Mouse (Mus musculus): ENCODE results near the gene Folr2. TPM values are rescaled to one million over a fixed set of nuclear protein-coding genes. Genes with fewer than 3 reads are reported as not detected.

Gene Folr2
- total RNA-seq, 1 experiment, result 4.3 TPM

GRCm38 (mm10) chr7:101895695-101896094 is 38.7 kb upstream of the Folr2 start:
- H3K36me3 ChIP-seq (ENCODE audit: control insufficient read depth, insufficient read depth, low read length, poor library complexity, severe bottlenecking), result peaks cover 7% of the 10 kb centered on the region
- no peak overlapping the region; the same call in 1 of the 2 replicates for H3K27ac ChIP-seq (ENCODE audit: insufficient read depth, low read depth, low read length, poor library complexity, severe bottlenecking)
- TF ChIP-seq CHD2 (IDR thresholded peaks at IDR 0.05; ENCODE audit: low read depth, low read length), result no peak
- no peak for TF ChIP-seq HCFC1 (IDR thresholded peaks at IDR 0.05; ENCODE audit: borderline replicate concordance, insufficient read depth, low read length)
- TF ChIP-seq ZC3H11A (IDR thresholded peaks at IDR 0.05; ENCODE audit: borderline replicate concordance, low read depth, low read length), result no peak
- TF ChIP-seq MAFK (IDR thresholded peaks at IDR 0.05; ENCODE audit: insufficient read depth, low read depth, low read length), result no peak
- no peak for TF ChIP-seq ZNF384 (IDR thresholded peaks at IDR 0.05; ENCODE audit: low read depth, low read length)
- DNase-seq (ENCODE audit: low read depth, low spot score), result no peak
- in situ Hi-C loops (cut with MboI; ENCODE audit: low sequenced_read_pairs in 2 of 2, unreplicated experiment in 2 of 2), result no loop called here
- no peaks in the 10 kb centered on the region for H3K9me3 ChIP-seq (ENCODE audit: control insufficient read depth, insufficient read depth, low read depth, low read length)
- H3K4me3 ChIP-seq (ENCODE audit: insufficient read depth in 1 of 2, low read depth in 1 of 2, low read length in 2 of 2, poor library complexity in 1 of 2, severe bottlenecking in 1 of 2), result peak overlapping the region; percentile 78 to 98
- H3K9ac ChIP-seq (ENCODE audit: insufficient read depth, low read depth, low read length, poor library complexity, severe bottlenecking), result peak overlapping the region; percentile 80
- H3K4me1 ChIP-seq (ENCODE audit: control insufficient read depth in 2 of 2, insufficient read depth in 2 of 2, low read length in 2 of 2, poor library complexity in 1 of 2), result peaks cover 4 to 5% of the 10 kb centered on the region in 2 experiments

GRCm38 (mm10) chr7:101888460-101888859 is 31.5 kb upstream of the Folr2 start:
- Histone ChIP-seq H3K4me3 (ENCODE audit: insufficient read depth in 1 of 2, low read depth in 1 of 2, low read length in 2 of 2, poor library complexity in 1 of 2, severe bottlenecking in 1 of 2) (no peak overlapping the region), H3K9me3 (ENCODE audit: control insufficient read depth, insufficient read depth, low read depth, low read length) (no peaks in the 10 kb centered on the region), H3K9ac (ENCODE audit: insufficient read depth, low read depth, low read length, poor library complexity, severe bottlenecking) (no peak overlapping the region), H3K4me1 (ENCODE audit: control insufficient read depth in 2 of 2, insufficient read depth in 2 of 2, low read length in 2 of 2, poor library complexity in 1 of 2) (peaks cover 0 to 5% of the 10 kb centered on the region in 2 experiments; a peak in 1 of 4 replicates), H3K27ac (ENCODE audit: insufficient read depth, low read depth, low read length, poor library complexity, severe bottlenecking) (no peak overlapping the region), H3K36me3 (ENCODE audit: control insufficient read depth, insufficient read depth, low read length, poor library complexity, severe bottlenecking) (no peaks in the 10 kb centered on the region)
- in situ Hi-C loops (cut with MboI; ENCODE audit: low sequenced_read_pairs in 2 of 2, unreplicated experiment in 2 of 2), result no loop called here
- no peak for DNase-seq (ENCODE audit: low read depth, low spot score)
- no peak for TF ChIP-seq CHD2 (IDR thresholded peaks at IDR 0.05; ENCODE audit: low read depth, low read length)

GRCm38 (mm10) chr7:101886274-101886673 is 29.3 kb upstream of the Folr2 start:
- Histone ChIP-seq H3K36me3 (ENCODE audit: control insufficient read depth, insufficient read depth, low read length, poor library complexity, severe bottlenecking) (no peaks in the 10 kb centered on the region), H3K9ac (ENCODE audit: insufficient read depth, low read depth, low read length, poor library complexity, severe bottlenecking) (peak overlapping the region; percentile 5; the same call in 1 of the 2 replicates), H3K9me3 (ENCODE audit: control insufficient read depth, insufficient read depth, low read depth, low read length) (no peaks in the 10 kb centered on the region), H3K4me1 (ENCODE audit: control insufficient read depth in 2 of 2, insufficient read depth in 2 of 2, low read length in 2 of 2, poor library complexity in 1 of 2) (peaks cover 0 to 5% of the 10 kb centered on the region in 2 experiments; a peak in 1 of 4 replicates), H3K27ac (ENCODE audit: insufficient read depth, low read depth, low read length, poor library complexity, severe bottlenecking) (no peak overlapping the region), H3K4me3 (ENCODE audit: insufficient read depth in 1 of 2, low read depth in 1 of 2, low read length in 2 of 2, poor library complexity in 1 of 2, severe bottlenecking in 1 of 2) (no peak overlapping the region)
- DNase-seq (ENCODE audit: low read depth, low spot score), result no peak
- in situ Hi-C loops (cut with MboI; ENCODE audit: low sequenced_read_pairs in 2 of 2, unreplicated experiment in 2 of 2), result no loop called here
- TF ChIP-seq ZNF384 (IDR thresholded peaks at IDR 0.05; ENCODE audit: low read depth, low read length) (no peak), CHD2 (IDR thresholded peaks at IDR 0.05; ENCODE audit: low read depth, low read length) (no peak), MAFK (IDR thresholded peaks at IDR 0.05; ENCODE audit: insufficient read depth, low read depth, low read length) (no peak), ZC3H11A (IDR thresholded peaks at IDR 0.05; ENCODE audit: borderline replicate concordance, low read depth, low read length) (no peak), HCFC1 (IDR thresholded peaks at IDR 0.05; ENCODE audit: borderline replicate concordance, insufficient read depth, low read length) (no peak)

GRCm38 (mm10) chr7:101884160-101884559 is 27.2 kb upstream of the Folr2 start:
- no peak overlapping the region for H3K4me3 ChIP-seq (ENCODE audit: insufficient read depth in 1 of 2, low read depth in 1 of 2, low read length in 2 of 2, poor library complexity in 1 of 2, severe bottlenecking in 1 of 2)
- in situ Hi-C loops (cut with MboI; ENCODE audit: low sequenced_read_pairs in 2 of 2, unreplicated experiment in 2 of 2), result no loop called here
- no peak overlapping the region for H3K27ac ChIP-seq (ENCODE audit: insufficient read depth, low read depth, low read length, poor library complexity, severe bottlenecking)
- H3K4me1 ChIP-seq (ENCODE audit: control insufficient read depth in 2 of 2, insufficient read depth in 2 of 2, low read length in 2 of 2, poor library complexity in 1 of 2), result peaks cover 0 to 5% of the 10 kb centered on the region in 2 experiments; a peak in 1 of 4 replicates
- TF ChIP-seq CHD2 (IDR thresholded peaks at IDR 0.05; ENCODE audit: low read depth, low read length) (no peak), HCFC1 (IDR thresholded peaks at IDR 0.05; ENCODE audit: borderline replicate concordance, insufficient read depth, low read length) (no peak), MAFK (IDR thresholded peaks at IDR 0.05; ENCODE audit: insufficient read depth, low read depth, low read length) (no peak)
- no peak for DNase-seq (ENCODE audit: low read depth, low spot score)
- no peaks in the 10 kb centered on the region for H3K9me3 ChIP-seq (ENCODE audit: control insufficient read depth, insufficient read depth, low read depth, low read length)
- H3K9ac ChIP-seq (ENCODE audit: insufficient read depth, low read depth, low read length, poor library complexity, severe bottlenecking), result no peak overlapping the region
- no peaks in the 10 kb centered on the region for H3K36me3 ChIP-seq (ENCODE audit: control insufficient read depth, insufficient read depth, low read length, poor library complexity, severe bottlenecking)

GRCm38 (mm10) chr7:101882413-101883154 is 25.6 kb upstream of the Folr2 start:
- Histone ChIP-seq H3K9me3 (ENCODE audit: control insufficient read depth, insufficient read depth, low read depth, low read length) (no peaks in the 10 kb centered on the region), H3K4me3 (ENCODE audit: insufficient read depth in 1 of 2, low read depth in 1 of 2, low read length in 2 of 2, poor library complexity in 1 of 2, severe bottlenecking in 1 of 2) (no peak overlapping the region), H3K27ac (ENCODE audit: insufficient read depth, low read depth, low read length, poor library complexity, severe bottlenecking) (no peak overlapping the region), H3K4me1 (ENCODE audit: control insufficient read depth in 2 of 2, insufficient read depth in 2 of 2, low read length in 2 of 2, poor library complexity in 1 of 2) (peaks cover 0 to 5% of the 10 kb centered on the region in 2 experiments; a peak in 1 of 4 replicates), H3K9ac (ENCODE audit: insufficient read depth, low read depth, low read length, poor library complexity, severe bottlenecking) (no peak overlapping the region), H3K36me3 (ENCODE audit: control insufficient read depth, insufficient read depth, low read length, poor library complexity, severe bottlenecking) (no peaks in the 10 kb centered on the region)
- no peak for DNase-seq (ENCODE audit: low read depth, low spot score)
- in situ Hi-C loops (cut with MboI; ENCODE audit: low sequenced_read_pairs in 2 of 2, unreplicated experiment in 2 of 2), result no loop called here
- TF ChIP-seq ZC3H11A (IDR thresholded peaks at IDR 0.05; ENCODE audit: borderline replicate concordance, low read depth, low read length) (no peak), MAFK (IDR thresholded peaks at IDR 0.05; ENCODE audit: insufficient read depth, low read depth, low read length) (no peak), ZNF384 (IDR thresholded peaks at IDR 0.05; ENCODE audit: low read depth, low read length) (no peak), HCFC1 (IDR thresholded peaks at IDR 0.05; ENCODE audit: borderline replicate concordance, insufficient read depth, low read length) (no peak), CHD2 (IDR thresholded peaks at IDR 0.05; ENCODE audit: low read depth, low read length) (no peak)

Measured in ES-E14 (cell line).